Mouse (Mus musculus): Measurements from ENCODE around the gene Gamt.

Gene Gamt

DNA sequence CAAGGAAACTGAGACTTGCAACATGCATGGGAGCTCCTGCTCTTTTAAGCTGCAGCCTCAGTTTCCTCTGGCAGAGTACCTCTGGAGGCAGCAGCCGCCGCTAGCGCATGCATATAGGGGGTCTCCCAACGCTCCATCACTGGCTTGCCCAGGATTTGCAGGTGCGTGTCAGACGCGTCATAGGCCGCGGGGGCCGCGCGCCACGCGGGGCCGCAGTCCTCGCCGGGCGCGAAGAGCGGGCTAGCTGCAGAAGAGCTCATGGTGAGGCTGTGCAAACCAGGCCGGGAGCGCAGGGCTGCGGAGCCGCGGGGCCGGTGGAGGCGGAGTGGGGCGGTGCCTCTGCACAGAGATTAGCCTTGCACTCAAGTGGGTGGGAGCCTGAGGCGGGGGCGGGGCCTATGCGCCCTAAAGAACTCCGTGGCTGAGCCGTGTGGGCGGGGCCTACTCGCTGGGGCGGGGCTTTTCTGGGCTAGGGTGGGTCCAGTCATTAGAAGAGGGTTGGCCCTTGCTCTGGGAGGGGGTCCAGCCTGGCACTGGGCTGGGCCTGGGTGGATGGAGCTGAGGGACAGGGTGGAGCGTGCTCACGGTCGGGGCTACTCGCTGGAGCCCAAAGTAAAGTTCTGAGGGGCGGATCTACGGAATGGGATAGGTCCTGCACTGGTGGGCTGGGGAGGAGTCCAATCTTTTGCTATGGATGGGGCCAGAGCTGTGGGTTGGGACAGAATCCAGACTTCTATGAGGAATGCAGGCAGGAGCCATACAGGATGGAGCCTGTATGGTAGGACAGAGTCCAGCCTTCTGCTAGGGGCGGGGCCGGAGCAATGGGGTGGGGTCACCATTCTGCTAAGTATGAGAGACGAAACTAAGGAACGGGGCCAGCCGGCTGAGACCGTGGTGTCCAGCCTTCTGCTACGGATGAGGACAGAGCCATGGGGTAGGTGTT is at the start of gene Gamt, which contains the start of gene Dazap1:
Gene Gamt, minus strand, starts transcription at position 371 of the 943 bp plus-strand sequence.
Gene Dazap1, plus strand, starts transcription at position 845 of the 943 bp plus-strand sequence.
- DNase-seq (ENCODE audit: low spot score in 2 of 2): peak; percentile 96 to 98

DNA sequence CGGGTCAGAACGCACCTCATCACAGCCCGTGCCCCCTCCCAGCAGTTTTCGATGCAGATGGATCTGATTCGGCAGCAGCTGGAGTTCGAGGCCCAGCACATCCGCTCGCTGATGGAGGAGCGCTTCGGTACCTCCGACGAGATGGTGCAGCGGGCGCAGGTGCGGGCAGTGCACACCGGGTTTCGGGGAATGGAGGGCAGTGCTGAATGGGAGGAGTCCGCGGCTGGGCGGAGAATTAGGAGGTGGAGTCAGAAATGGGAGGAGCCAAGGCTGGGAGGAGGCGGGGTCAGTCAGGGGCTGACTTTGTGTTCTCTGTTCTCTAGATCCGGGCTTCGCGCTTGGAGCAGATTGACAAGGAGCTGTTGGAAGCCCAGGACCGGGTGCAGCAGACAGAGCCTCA is 44.0 kb upstream of the Gamt start:
- DNase-seq (ENCODE audit: low spot score in 2 of 2): peak; percentile 29 to 79

DNA sequence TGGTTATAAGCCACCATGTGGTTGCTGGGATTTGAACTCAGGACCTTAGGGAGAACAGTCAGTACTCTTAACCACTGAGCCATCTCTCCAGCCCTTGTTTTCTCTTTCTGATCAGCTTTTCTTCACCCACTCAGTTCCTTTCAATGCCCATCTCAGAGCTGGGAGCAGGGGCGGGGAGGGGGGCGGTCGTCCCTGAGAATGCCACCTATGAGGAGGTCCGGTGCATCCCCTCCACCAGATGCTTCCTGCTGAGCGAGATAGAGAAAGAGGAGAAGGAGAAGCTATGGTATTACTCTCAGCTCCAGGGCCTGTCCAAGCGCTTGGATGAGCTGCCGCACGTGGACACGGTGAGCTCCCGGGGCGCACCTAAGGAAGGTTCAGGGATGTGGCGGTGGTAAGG is 43.6 kb upstream of the Gamt start:
- DNase-seq (ENCODE audit: low spot score in 2 of 2): no peak

DNA sequence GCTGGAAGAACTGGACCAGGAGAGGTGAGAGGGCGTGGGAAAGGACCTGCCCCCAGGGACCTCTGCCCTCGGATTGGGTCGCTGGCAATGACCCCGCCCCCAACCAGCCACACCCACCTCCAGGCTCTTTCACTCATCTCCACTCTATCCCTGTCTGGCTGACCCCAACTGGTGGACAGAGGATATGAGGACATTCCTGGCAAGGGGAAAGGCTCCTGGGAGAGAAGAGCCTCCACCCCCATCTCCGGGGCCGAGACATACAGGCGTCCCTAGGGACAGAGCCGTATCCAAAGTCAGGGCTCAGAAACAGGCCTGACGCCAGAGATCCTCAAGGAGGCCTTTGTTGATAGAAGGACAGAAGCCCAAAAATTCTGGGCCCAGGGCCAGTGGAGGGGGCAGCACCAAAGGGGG is 41.7 kb upstream of the Gamt start:
- DNase-seq (ENCODE audit: low spot score in 2 of 2): peak in 1 of 2 experiments; percentile 54

DNA sequence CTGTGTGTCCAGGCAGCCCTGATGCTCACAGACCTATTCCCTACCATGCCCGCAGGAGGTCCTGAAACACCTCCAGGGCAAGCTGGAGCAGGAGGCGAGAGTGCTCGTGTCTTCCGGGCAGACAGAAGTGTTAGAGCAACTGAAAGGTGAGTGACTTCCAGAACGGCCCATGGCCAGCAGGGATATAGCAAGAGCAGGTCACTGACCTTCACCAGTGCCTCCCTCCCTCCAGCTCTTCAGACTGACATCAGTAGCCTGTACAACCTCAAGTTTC is 41.2 kb upstream of the Gamt start:
- no peak for DNase-seq (ENCODE audit: low spot score in 2 of 2)

DNA sequence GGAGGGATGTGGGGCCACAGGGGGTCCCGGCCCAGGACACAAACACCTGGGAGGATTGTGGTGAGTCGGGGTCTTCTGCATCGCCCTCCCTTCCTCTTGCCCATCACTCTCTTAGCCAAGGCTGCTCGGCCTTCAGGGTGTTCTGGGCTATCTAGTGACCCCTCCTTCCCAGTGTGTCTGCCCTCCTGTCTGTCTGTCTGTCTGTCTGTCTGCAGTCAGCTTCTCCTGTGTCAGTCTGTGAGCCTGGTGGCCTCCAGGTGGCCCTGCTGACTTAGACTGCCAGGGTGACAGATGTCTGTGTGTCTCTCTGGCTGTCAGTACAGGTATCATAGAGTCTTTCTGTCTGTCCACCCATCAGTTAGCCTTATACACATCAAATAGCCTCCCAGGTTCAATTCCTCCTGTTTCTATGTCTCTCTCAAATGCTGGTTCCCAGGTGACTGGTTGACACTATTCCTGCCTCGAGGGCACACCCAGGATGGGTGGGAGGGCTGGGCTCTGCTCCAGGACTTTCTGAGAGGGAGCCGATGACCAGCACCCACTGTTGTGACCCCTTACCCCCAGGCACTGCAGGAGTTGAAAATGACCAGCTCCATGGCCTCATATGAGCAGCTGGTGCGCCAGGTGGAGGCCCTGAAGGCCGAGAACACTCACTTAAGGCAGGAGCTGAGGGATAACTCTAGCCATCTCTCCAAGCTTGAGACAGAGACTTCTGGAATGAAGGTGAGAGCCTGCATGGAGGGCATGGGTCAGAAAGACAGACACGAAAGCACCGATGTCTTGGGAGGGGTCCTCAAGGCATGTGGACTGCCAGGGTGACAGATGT is 40.7 kb upstream of the Gamt start:
- DNase-seq (ENCODE audit: low spot score in 2 of 2): no peak

DNA sequence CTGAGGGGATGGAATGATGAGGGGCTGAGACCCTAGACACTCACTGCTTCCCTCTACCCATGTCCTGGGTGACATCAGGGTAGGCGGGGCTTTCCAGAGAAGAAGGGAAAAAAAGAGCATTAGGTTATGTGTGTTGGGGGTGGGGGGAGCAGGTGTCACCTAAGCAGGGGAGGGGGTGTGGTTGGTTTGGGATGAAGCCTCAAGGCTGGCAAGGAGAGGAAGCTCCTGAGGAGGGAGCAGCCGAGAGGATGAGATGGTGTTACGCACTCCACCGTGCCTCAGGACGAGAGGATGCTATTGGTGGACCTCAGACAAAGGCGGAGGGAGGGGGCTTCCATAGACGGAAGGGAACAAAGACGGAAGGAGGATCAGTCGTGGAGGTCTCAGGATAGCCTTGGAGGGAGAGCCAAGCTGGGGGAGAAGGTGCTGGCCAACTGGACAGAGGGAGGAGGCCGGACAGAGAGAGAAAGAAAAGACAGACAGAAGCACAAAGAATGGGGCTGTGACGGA is 39.9 kb upstream of the Gamt start:
- DNase-seq (ENCODE audit: low spot score in 2 of 2): no peak

DNA sequence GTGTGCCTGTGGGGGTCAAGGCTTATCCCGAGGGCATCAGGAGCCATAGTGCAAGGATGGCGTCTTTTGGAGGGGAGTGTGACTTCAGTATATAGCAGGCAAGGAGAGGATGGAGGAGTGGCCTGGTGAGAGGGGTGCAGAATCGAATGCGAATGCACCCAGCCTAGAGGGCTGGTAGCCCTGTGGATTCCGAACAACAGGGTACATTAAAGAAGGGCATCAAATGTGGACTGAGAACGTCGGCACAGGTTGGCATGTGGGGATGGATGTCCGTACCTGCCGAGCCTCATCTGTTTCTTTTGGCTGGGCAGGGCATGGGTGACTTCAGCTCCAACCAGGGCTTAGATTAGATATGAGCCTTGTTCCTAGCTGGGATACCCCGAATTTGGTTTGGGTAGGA is 39.0 kb upstream of the Gamt start:
- no peak for DNase-seq (ENCODE audit: low spot score in 2 of 2)

DNA sequence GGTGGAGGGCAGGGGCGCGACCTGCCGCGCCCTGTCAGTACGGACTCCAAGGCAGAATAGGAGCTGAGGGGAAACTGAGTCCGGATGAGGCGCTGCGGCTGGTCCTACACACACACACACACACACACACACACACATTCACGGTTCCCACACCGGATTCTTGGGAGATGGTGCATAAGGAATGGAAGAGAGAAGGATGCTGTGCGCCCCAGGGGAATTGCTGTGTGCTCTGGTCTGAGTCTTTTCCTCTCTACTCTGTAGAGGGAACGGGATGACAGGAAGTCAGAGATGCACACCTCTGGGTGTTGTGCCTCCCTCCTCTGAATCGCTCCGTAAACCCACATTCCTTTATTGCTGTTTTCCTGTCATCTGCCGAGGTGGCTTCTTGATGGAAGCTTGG is 38.5 kb upstream of the Gamt start:
- DNase-seq (ENCODE audit: low spot score in 2 of 2): no peak

DNA sequence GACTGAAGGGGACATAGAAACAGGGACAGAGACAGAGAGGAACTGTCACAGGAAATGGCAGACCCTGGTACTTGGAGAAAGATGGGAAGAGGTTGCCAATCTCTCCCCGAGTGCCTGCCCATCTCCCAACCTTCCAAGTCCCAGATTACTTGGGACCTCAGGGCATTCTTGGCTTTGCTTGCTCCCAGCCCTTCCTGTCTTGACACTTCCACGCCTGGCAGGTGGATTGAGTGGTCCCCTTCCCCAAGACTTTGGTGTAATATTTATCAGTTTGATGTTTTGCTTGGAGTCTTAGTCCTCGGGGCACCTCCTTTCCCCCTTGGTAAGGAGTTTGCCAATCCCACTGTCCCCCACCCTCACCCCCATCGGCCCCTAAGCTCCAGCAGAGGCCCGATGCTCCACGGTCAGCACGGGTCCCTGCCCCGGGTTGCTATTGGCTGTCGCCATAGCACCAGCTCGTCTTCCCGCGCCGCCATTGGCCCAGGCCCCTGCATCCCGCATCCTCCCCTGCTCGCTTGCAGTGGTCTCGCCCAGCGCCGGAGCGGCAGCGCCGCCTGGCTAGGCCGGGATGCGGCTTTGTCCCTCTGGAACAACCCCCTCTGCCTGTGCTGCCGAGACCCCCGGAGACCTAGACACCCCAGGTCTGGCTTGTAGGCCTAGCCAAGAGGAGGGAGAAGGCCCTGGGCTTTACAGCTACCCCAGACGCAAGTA is 37.9 kb upstream of the Gamt start:
- no peak for DNase-seq (ENCODE audit: low spot score in 2 of 2)

DNA sequence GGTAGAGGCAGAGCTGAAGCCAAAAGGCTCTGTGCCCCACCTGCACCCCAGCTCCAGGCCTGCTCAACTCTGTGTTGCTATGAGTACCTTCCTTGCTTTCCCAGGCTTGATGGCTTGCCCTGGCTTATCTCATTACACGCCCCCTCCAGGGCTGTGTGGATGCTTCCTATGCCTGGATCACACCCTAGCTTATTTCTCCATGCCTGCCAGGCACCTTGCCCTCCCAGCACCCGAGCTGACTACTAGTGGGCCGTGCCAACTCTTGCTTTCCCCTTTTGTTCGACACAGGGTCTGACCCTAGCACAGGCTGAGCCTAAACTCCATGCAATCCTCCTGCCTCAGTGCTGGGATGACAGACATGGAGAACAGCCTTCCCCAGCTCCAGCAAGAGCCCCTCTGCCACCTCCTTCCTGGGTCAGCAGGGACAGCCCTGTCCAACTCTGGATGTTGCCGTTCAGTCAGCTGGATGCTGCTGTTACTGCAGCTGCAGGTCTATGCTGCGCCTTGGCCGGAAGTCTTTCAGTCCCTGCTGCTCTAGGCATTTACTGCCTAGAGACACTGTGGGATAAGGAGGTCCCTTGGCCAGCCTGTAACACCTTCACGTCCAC is 36.8 kb upstream of the Gamt start:
- no peak for DNase-seq (ENCODE audit: low spot score in 2 of 2)

DNA sequence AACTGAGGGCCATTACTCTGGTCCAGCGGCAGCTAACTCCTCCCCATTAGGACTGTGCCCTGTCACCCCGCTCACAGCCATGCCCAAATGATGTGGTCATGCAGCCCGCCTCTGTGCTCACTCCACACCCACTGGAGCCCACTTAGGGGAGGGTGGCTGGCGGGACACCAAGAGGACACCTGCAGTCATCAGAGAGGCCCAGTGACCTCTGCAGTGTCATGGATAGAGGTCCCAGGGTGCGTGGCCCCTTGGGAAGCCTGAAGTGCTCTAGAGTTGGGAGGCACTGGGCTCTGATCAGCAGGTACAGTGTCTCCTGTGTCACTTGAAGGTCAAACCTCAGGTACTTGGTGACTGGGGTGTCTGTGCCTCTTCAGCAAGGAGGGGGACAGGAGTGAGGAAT is 36.0 kb upstream of the Gamt start:
- DNase-seq (ENCODE audit: low spot score in 2 of 2): no peak

DNA sequence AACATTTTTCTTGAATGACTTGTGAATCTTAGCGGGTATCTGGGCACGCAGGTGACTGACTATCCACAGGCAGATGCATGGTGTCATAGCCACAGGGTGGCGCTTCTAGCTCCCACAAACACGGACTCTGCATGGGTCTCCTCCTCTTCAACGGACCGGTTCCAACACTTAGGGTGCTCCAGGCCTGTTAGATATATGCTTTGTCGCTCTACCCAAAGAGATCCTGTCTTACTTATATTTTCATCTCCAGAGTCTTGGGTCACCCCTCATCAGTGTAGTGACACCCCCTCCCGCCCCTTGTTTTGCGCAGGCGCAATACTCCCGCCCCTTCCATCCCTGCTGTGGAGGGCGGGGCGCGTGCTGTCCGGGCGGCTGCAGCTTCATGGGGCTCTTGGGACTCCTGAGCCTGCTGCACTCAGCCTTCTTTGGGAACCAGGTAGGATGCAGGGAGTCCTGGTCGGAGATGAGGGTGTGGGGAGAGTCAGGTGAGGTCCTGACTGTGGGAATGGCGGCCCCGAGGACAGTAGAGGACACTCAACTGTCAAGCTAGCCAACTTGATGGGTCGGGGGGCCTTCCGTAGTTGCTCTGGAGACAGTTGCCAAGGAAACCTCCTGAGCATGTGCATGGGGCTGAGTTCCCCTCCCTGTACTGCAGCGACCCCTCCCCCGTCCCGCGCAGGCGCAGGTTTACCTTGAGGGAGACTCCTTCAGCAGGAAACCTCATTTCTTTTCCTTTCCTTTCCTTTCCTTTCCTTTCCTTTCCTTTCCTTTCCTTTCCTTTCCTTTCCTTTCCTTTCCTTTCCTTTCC is 35.0 kb upstream of the Gamt start, which contains the start of gene Apc2:
Gene Apc2, plus strand, starts transcription at position 360 of the 808 bp plus-strand sequence.
- DNase-seq (ENCODE audit: low spot score in 2 of 2): peak; percentile 64 to 82

DNA sequence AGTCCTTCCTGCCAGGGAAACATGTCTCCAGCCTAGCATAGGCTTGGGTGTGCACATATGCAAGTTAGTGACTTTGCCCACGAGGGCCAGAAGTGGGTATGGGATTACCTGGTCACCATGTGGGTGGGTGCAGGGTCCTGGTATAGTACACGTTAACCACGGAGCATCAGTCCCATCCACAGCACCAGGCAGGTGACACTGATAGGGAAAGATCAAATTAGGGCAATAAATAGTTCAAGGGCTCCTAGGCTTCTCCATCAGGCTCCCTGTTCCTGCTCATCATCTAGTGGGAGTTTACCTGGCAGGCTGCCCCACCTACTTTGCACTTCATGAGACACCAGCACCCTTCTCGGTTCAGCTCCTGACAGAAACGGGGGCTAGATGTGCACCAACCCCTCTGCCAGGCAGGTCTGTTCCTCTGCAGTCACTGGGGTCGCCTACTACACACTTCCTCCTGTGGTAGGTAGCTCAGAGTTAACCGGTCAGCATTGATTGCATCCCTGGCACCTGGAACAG is 34.0 kb upstream of the Gamt start:
- no peak for DNase-seq (ENCODE audit: low spot score in 2 of 2)

DNA sequence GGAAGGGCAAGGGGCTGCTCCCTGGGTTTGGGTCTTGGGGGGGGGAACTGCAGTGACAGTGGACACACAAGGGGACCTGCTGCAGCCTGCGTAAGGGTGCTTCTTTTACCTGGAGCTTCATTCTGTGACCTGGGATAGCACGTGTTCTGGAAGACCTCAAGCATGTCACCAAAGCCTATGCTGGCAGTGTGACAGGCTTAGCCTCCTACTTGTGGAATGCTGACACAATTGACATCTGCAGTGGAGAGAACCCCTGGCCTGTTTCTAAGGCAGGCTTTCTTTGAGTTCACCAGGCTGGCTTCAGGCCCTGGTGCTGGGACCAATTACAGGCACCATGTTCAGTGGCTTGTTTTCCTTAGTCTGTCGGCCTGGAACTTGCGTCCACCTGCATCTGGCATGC is 33.5 kb upstream of the Gamt start:
- no peak for DNase-seq (ENCODE audit: low spot score in 2 of 2)

DNA sequence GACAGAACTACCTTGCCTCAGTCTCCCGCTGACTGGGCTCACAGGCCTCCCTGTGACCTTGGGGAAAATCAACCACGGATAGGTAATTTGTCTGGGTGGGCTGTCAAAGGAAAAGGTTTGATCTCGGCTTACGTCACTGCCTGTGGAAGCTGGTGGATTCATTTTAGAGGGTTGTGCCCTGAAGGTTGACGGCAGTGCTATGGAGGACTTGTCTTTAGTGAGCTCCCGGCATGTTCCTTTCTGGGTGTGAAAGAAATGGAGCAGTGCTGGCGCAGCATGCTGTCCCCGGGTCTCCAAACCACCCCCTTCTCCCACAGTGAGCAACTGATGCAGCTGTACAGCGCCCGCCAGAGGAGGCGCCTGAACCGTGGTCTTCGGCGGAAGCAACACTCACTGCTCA is 32.5 kb upstream of the Gamt start:
- peak in 1 of 2 experiments; percentile 26 for DNase-seq (ENCODE audit: low spot score in 2 of 2)

DNA sequence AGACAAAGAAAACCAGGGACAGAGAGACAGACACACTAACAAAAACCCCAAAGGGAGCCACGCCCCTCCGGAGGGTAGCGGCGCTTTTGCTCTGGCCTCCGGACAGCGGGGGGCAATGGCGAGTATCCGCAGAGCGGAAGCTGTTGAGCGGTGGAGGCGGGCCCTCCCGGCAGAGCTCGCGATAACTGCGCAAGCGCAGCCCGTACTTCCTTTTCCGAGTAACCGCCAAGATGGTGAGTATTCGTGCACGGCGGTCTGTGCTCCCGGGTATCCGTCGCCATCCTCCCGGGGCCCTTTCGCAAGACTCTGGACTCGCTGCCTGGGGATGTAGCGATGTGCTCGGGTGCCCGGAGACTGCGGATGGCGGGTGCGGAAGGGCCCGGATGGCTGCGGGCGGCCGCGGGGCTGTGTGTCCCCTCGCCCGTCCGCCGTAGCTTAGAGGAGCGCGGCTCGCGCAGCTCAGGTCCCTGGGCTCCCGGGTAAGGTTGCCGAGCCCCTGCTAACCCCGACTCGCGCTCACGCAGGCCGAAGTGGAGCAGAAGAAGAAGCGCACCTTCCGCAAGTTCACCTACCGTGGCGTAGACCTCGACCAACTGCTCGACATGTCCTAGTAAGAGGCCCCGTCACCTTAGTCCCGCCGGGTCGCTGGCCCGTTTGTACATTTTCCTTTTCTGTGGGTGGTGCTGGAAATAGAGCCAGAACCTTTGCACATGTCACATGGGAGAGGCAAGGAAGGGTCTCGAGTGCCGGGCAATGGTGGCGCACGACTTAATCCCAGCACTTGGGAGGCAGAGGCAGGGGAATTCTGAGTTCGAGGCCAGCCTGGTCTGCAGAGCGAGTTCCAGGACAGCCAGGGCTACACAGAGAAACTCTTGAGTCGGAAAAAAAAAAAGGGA is 31.7 kb upstream of the Gamt start, which contains the start of gene Rps15:
Gene Rps15, plus strand, starts transcription at position 203 of the 896 bp plus-strand sequence.
- peak; percentile 92 to 96 for DNase-seq (ENCODE audit: low spot score in 2 of 2)

DNA sequence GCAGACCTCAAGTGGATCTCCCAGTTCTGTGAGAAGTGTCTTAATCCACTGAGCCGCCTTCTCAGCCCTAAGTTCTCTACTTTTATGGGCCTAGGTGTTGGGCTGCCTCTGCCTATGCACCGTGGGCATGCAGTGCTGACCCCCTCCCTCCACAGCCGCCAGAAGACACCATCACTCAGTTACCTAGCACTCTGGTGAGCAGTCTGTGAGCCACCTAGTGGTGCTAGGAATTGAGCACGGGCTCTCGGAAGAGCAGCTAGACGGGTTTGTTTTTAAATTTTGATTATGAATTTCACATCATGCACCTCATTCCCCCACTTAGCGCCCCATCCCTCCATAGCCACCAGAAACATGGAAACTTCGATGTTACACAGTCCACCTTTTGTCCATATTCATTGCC is 27.8 kb upstream of the Gamt start:
- no peak for DNase-seq (ENCODE audit: low spot score in 2 of 2)

DNA sequence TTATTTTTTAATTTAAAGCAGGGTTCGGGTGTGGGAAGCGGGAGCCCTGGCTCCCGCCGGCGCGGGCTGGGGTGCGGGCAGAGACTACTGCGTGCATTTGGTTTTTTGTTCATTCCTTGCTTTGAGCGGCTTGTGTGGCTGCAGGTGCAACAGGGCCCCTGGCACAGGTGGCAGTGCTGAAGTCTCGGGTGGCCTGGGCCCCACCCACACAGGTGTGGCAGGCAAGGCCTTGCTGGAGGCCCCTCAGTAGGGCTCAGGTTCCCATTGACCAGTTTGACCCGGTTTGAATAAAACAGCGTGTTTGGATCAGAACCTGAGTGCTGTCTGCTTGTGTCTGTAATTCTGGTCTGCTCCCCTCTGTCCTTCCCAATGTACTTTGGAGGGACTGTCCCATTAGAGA is 27.3 kb upstream of the Gamt start:
- no peak for DNase-seq (ENCODE audit: low spot score in 2 of 2)

All from spleen, postnatal 10 days (tissue).